Mouse (Mus musculus): ENCODE results near the gene Ccdc28a. TPM values are rescaled to one million over a fixed set of nuclear protein-coding genes. Genes with fewer than 3 reads are reported as not detected.

The Ccdc28a gene
- total RNA-seq (2014; rRNA removed) = 7.4 and 8.0 TPM in 2 replicates
- polyA plus RNA-seq (2015; fragmentation: Nextera tagmentation; extraction: Ambion mirVana) = 5.9 and 9.3 TPM in 2 replicates

GRCm38 (mm10) chr10:18234560-18235401 is at the start of gene Ccdc28a:
Gene Ccdc28a, minus strand, starts transcription at chr10:18234998.
- no peaks in the 10 kb centered on the region for H3K27me3 ChIP-seq (ENCODE audit: insufficient read depth, low read length)
- H3K27ac ChIP-seq (ENCODE audit: low read depth, low read length) = peak within 1 kb of the TSS; percentile 85
- H3K4me1 ChIP-seq (ENCODE audit: insufficient read depth, low read length) = no peaks in the 10 kb centered on the region
- peak; percentile 54 for TF ChIP-seq CTCF (IDR thresholded peaks at IDR 0.05)
- peak; percentile 98 for ATAC-seq (ENCODE audit: low FRiP score)
- H3K9ac ChIP-seq (replicated peaks; ENCODE audit: low read length, poor library complexity, severe bottlenecking) = peak within 1 kb of the TSS; percentile 75
- peak; percentile 98 for DNase-seq (ENCODE audit: low spot score)
- H3K4me3 ChIP-seq (ENCODE audit: low read depth, low read length) = peak within 1 kb of the TSS; percentile 79
- under 1% methylated on average over 41 of the region's 41 CpGs for WGBS
- H3K9me3 ChIP-seq (ENCODE audit: low read length) = no peaks in the 10 kb centered on the region
- peak within 1 kb of the TSS; percentile 71 for H3K4me2 ChIP-seq (ENCODE audit: low read depth, low read length, poor library complexity, severe bottlenecking)
- H3K36me3 ChIP-seq (ENCODE audit: insufficient read depth, low read length) = no peaks in the 10 kb centered on the region

- no peak for TF ChIP-seq CTCF (IDR thresholded peaks at IDR 0.05)
These were observed 49.2 kb upstream of the Ccdc28a start for GRCm38 (mm10) chr10:18283991-18284390.

DNA sequence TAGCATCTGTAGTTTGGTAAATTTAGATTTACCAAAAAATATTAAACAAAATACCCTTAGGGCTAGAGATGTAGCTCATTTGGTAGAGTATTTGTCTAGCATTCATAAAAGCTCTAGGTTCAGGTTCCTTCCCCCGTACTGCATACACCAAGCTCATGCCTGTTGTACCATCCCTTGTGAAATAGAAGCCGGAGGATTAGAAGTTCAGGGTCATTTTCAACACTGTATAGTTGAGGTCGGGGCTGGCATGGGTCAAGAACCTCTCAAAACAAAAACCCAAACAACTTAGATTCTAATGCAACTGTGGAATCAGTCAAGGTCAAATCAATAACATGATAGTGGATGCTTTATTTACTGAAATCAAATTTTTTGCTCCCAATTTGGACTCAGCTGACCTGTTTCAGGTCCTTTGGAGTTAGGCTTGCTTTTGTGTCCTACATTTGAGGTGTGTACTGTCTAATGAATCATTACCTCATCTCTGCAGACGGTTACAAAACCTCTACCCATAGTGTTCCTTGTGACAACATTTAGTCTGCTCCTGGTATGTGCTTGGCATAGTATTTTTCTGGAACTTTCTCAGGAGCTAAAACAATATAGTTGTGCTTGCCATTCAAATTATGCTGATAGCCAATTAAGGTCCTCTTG is 41.4 kb upstream of the Ccdc28a start:
- H3K9ac ChIP-seq (replicated peaks; ENCODE audit: low read length, poor library complexity, severe bottlenecking) = no peak overlapping the region
- no peak overlapping the region for H3K4me2 ChIP-seq (ENCODE audit: low read depth, low read length, poor library complexity, severe bottlenecking)
- WGBS = 85% methylated on average over 4 of the region's 4 CpGs
- DNase-seq (ENCODE audit: low spot score) (no peak), ATAC-seq (ENCODE audit: low FRiP score) (no peak)
- no peaks in the 10 kb centered on the region for H3K27me3 ChIP-seq (ENCODE audit: insufficient read depth, low read length)
- no peaks in the 10 kb centered on the region for H3K36me3 ChIP-seq (ENCODE audit: insufficient read depth, low read length)
- peaks cover 6% of the 10 kb centered on the region; the same call in 1 of the 2 replicates for H3K9me3 ChIP-seq (ENCODE audit: low read length)
- TF ChIP-seq CTCF (IDR thresholded peaks at IDR 0.05) = no peak
- H3K4me3 ChIP-seq (ENCODE audit: low read depth, low read length) = no peak overlapping the region
- no peak overlapping the region for H3K27ac ChIP-seq (ENCODE audit: low read depth, low read length)
- H3K4me1 ChIP-seq (ENCODE audit: insufficient read depth, low read length) = no peaks in the 10 kb centered on the region

More at GRCm38 (mm10) chr10:18283991-18284390, 49.2 kb upstream of the Ccdc28a start:
- no peak overlapping the region for H3K9ac ChIP-seq (replicated peaks; ENCODE audit: low read length, poor library complexity, severe bottlenecking)
- no peak overlapping the region for H3K27ac ChIP-seq (ENCODE audit: low read depth, low read length)
- no peaks in the 10 kb centered on the region for H3K27me3 ChIP-seq (ENCODE audit: insufficient read depth, low read length)
- H3K36me3 ChIP-seq (ENCODE audit: insufficient read depth, low read length) = no peaks in the 10 kb centered on the region
- no peaks in the 10 kb centered on the region for H3K4me1 ChIP-seq (ENCODE audit: insufficient read depth, low read length)
- no peak overlapping the region for H3K4me3 ChIP-seq (ENCODE audit: low read depth, low read length)
- H3K9me3 ChIP-seq (ENCODE audit: low read length) = no peaks in the 10 kb centered on the region
- no peak for DNase-seq (ENCODE audit: low spot score)
- no peak overlapping the region for H3K4me2 ChIP-seq (ENCODE audit: low read depth, low read length, poor library complexity, severe bottlenecking)
- no peak for ATAC-seq (ENCODE audit: low FRiP score)
- WGBS = 92% methylated on average over 5 of the region's 5 CpGs

- Histone ChIP-seq H3K4me2 (ENCODE audit: low read depth, low read length, poor library complexity, severe bottlenecking) (no peak overlapping the region), H3K27me3 (ENCODE audit: insufficient read depth, low read length) (no peaks in the 10 kb centered on the region), H3K4me1 (ENCODE audit: insufficient read depth, low read length) (no peaks in the 10 kb centered on the region), H3K9ac (replicated peaks; ENCODE audit: low read length, poor library complexity, severe bottlenecking) (no peak overlapping the region), H3K4me3 (ENCODE audit: low read depth, low read length) (no peak overlapping the region), H3K36me3 (ENCODE audit: insufficient read depth, low read length) (no peaks in the 10 kb centered on the region), H3K27ac (ENCODE audit: low read depth, low read length) (no peak overlapping the region), H3K9me3 (ENCODE audit: low read length) (no peaks in the 10 kb centered on the region)
- no peak for TF ChIP-seq CTCF (IDR thresholded peaks at IDR 0.05)
- DNase-seq (ENCODE audit: low spot score) = no peak
- no peak for ATAC-seq (ENCODE audit: low FRiP score)
- WGBS = 70% methylated on average over 4 of the region's 4 CpGs
These were observed 16.5 kb upstream of the Ccdc28a start for GRCm38 (mm10) chr10:18251345-18251744.

DNA sequence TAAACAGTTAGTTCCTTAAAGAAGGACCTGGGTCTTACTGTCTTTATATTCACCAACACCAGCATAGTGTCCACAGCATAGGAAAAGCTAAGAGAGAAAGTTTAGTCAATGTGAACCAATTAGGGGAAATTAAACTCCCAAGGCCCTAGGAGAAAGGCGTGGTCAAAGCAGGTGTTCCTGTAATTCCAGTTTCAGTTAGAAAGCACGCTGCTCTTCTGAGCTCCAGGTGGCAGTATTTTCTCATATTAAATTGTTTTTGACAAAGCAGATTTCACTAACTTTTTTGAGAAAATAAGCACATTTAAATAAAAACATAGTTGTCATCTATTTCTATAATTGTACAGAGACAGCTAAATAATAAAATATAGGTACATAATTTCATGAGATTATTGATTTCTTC is 8.8 kb upstream of the Ccdc28a start:
- no peak for ATAC-seq (ENCODE audit: low FRiP score)
- peak; percentile 16 for DNase-seq (ENCODE audit: low spot score)
- H3K27me3 ChIP-seq (ENCODE audit: insufficient read depth, low read length) = no peaks in the 10 kb centered on the region
- peak; percentile 67 for TF ChIP-seq CTCF (IDR thresholded peaks at IDR 0.05)
- no peak overlapping the region for H3K4me2 ChIP-seq (ENCODE audit: low read depth, low read length, poor library complexity, severe bottlenecking)
- no peaks in the 10 kb centered on the region for H3K4me1 ChIP-seq (ENCODE audit: insufficient read depth, low read length)
- no peaks in the 10 kb centered on the region for H3K36me3 ChIP-seq (ENCODE audit: insufficient read depth, low read length)
- H3K9ac ChIP-seq (replicated peaks; ENCODE audit: low read length, poor library complexity, severe bottlenecking) = no peak overlapping the region
- no peak overlapping the region for H3K27ac ChIP-seq (ENCODE audit: low read depth, low read length)
- 61% methylated on average over 2 of the region's 2 CpGs for WGBS
- H3K4me3 ChIP-seq (ENCODE audit: low read depth, low read length) = no peak overlapping the region
- no peaks in the 10 kb centered on the region for H3K9me3 ChIP-seq (ENCODE audit: low read length)

GRCm38 (mm10) chr10:18237191-18237590 is 2.4 kb upstream of the Ccdc28a start:
- no peak for TF ChIP-seq CTCF (IDR thresholded peaks at IDR 0.05)
- H3K9ac ChIP-seq (replicated peaks; ENCODE audit: low read length, poor library complexity, severe bottlenecking) = no peak overlapping the region
- no peak for ATAC-seq (ENCODE audit: low FRiP score)

More at GRCm38 (mm10) chr10:18237191-18237590, 2.4 kb upstream of the Ccdc28a start:
- H3K4me3 ChIP-seq (ENCODE audit: low read depth, low read length) = no peak overlapping the region
- H3K27ac ChIP-seq (ENCODE audit: low read depth, low read length) = no peak overlapping the region
- DNase-seq (ENCODE audit: low spot score) = no peak
- 91% methylated on average over 7 of the region's 7 CpGs for WGBS
- no peak overlapping the region for H3K4me2 ChIP-seq (ENCODE audit: low read depth, low read length, poor library complexity, severe bottlenecking)
- H3K4me1 ChIP-seq (ENCODE audit: insufficient read depth, low read length) = no peaks in the 10 kb centered on the region
- H3K9me3 ChIP-seq (ENCODE audit: low read length) = no peaks in the 10 kb centered on the region
- no peaks in the 10 kb centered on the region for H3K36me3 ChIP-seq (ENCODE audit: insufficient read depth, low read length)
- no peaks in the 10 kb centered on the region for H3K27me3 ChIP-seq (ENCODE audit: insufficient read depth, low read length)
